Mouse (Mus musculus) bone marrow macrophage, adult 2 months (primary cell): ENCODE data around the gene Jmjd1c.

Experiments used
- CTCF ChIP-seq: IDR thresholded peaks from 2 replicates; pipeline ENCODE4 v1.5.1; 2012; ENCODE audit warnings: low read depth, mild to moderate bottlenecking, low read length, moderate library complexity
- POLR2A ChIP-seq: IDR thresholded peaks from 2 replicates; pipeline ENCODE4 v1.6.1; 2012; ENCODE audit warnings: mild to moderate bottlenecking, low read depth, low read length, borderline replicate concordance

GRCm38 (mm10) chr10:67186489-67186888 is 90.6 kb downstream of the Jmjd1c start:
- TF ChIP-seq POLR2A (no peak), CTCF (no peak)
